Mouse (Mus musculus) cerebellum, adult 2 months (tissue): Measurements from ENCODE around the gene Thbd.
A peak's percentile ranks its signal among the peaks of the same experiment; 100 is the strongest.

Experiments
- CTCF ChIP-seq: fragments of 200-500 bp; IDR thresholded peaks from 2 replicates; pipeline ENCODE4 v1.5.1; 2011; ENCODE audit warnings: low read depth, mild to moderate bottlenecking, control low read depth, low read length, moderate library complexity, borderline replicate concordance; ENCODE audit not compliant: insufficient read depth
- POLR2A ChIP-seq: fragments of 200-500 bp; IDR thresholded peaks from 2 replicates; pipeline ENCODE4 v1.6.1; 2011; ENCODE audit warnings: low read length, control low read depth, borderline replicate concordance; ENCODE audit not compliant: insufficient read depth

DNA sequence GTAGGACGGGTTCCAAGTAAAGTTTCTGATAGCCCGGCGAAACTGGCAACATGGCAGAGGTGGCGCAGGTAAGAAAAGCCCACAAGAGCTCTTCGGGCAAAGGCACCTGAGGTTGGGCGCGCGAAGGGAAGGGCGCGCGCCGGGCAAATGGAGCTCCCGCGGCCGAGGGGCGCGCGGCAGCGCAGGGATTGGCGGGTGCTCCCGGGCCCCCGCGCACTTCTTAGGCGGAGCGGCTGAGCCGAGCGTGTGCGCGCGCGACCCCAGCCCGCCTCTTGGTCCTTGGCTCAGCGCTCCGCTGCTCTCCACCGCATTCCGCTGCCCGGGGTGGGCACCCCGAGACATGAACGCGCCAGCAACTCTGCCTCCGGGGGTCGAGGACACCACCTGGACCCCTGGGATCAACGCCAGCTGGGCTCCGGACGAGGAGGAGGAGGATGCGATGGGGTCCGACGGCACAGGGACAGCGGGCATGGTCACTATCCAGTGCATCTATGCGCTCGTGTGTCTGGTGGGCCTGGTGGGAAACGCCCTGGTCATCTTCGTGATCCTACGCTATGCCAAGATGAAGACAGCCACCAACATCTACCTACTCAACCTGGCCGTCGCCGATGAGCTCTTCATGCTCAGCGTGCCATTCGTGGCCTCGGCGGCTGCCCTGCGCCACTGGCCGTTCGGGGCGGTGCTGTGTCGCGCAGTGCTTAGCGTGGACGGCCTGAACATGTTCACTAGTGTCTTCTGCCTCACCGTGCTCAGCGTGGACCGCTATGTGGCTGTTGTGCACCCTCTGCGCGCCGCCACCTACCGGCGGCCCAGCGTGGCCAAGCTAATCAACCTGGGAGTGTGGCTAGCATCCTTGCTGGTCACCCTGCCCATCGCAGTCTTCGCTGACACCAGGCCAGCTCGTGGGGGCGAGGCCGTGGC lies 12.6 kb downstream of the Thbd start, which contains the start of gene Sstr4:
- no peak for TF ChIP-seq POLR2A
- peak; percentile 25; the same call in 1 of the 2 replicates for TF ChIP-seq CTCF
